Mouse (Mus musculus): ENCODE data around the gene Naip2.
A peak's percentile ranks its signal among the peaks of the same experiment; 100 is the strongest.
"Not testable (repeated sequence)": the region's sequence is repeated elsewhere in the genome, so short reads cannot be mapped to it uniquely, and the experiment has no call there.

Gene Naip2

DNA sequence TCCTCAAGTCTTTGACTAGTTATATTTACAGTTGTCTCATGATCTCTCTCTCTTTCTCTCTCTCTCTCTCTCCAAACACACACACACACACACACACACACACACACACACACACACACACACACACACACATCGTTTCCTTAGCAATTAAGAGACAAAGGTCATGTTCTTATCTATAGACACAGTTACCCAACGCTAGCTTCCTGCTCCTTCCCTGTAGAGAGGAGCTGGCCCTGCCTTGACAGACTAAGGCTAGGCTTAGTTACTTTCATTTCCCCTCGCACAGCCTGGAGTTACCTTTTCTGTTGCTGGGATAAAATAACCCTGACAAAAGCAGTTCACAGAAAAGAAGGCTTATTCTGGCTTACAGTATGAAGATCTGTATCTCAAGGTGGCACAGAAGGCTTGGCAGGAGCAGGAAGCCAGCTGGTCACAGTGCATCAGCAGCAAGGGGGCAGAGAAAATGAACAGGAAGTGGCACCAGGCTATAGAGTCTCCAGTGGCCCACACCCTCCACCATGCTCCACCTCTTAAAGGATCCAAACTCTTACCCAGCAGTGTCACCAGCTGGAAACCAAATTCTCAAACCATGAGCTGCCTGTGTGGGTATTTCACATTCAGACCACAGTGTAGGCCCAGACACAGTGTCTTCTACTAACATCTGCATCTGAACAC lies at the start of gene Naip2:
Gene Naip2, minus strand, starts transcription at position 434 of the 675 bp plus-strand sequence.
- not testable (repeated sequence) for DNase-seq (ENCODE audit: low spot score in 2 of 2)

DNA sequence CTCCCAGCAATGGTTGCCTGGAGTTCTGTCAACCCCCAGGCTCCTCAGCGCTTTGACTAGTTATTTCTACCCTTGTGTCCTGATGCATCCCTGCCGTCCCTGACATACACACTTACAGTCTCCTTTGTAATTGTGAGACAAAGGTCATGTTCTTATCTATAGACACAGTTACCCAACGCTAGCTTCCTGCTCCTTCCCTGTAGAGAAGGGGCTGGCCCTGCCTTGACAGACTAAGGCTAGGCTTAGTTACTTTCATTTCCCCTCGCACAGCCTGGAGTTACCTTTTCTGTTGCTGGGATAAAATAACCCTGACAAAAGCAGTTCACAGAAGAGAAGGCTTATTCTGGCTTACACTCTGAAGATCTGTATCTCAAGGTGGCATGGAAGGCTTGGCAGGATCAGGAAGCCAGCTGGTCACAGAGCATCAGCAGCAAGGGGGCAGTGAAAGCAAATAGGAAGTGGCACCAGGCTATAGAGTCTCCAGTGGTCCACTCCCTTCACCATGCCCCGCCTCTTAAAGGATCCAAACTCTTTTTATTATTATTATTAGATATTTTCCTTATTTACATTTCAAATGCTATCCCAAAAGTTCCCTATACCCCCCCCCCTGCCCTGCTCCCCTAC lies 45.1 kb upstream of the Naip2 start:
- DNase-seq (ENCODE audit: low spot score in 2 of 2) = not testable (repeated sequence)

DNA sequence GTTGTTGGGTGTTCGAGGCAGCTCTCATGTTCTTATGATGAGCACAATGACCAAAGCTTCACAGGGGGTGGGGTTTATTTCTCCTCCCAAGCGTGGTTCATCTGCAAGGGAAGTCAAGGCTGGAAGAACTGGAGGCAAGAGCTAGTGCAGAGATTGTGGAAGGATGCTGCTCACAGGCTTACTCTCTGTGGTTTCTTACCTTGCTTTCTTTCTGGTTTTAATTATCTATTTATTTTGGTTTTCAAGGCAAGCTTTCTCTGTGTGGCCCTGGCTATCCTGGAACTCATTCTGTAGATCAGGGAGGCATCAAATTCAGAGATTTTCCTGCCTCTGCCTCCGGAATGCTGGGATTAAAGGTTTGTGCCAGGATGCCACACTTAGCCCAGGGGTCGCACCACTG lies 44.3 kb upstream of the Naip2 start, which contains the start of gene Naip5:
Gene Naip5, minus strand, starts transcription at position 101 of the 400 bp plus-strand sequence.
- not testable (repeated sequence) for DNase-seq (ENCODE audit: low spot score in 2 of 2)

DNA sequence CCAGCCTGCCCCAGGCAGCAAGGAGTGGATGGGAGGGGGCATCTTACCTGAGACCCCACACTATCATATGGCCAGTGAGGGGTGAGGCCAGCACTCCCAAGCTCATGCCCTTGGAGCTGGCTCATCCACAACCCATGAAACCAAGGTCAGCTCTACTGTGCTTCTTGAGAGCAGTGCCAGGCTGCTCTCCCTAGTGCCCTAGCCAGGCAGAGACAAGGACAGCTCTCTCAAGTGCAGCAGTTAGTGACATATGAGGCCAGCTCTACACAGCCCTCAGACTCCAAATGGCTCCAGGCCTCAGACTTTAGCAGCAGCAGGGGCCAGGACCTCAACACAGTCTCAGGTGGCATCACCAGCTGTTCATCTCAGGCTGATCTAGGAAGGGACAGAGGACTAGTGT lies 41.8 kb upstream of the Naip2 start:
- no peak for DNase-seq (ENCODE audit: low spot score in 2 of 2)

GRCm38 (mm10) chr13:100213683-100214082 lies 11.8 kb upstream of the Naip2 start:
- not testable (repeated sequence) for DNase-seq (ENCODE audit: low spot score in 2 of 2)

GRCm38 (mm10) chr13:100210540-100210939 lies 8.6 kb upstream of the Naip2 start:
- DNase-seq (ENCODE audit: low spot score in 2 of 2) = no peak

GRCm38 (mm10) chr13:100203319-100203718 lies 1.4 kb upstream of the Naip2 start:
- DNase-seq (ENCODE audit: low spot score in 2 of 2) = no peak

- no peak for DNase-seq (ENCODE audit: low spot score in 2 of 2)
Observed at GRCm38 (mm10) chr13:100200778-100201177, 1.1 kb downstream of the Naip2 start.

DNA sequence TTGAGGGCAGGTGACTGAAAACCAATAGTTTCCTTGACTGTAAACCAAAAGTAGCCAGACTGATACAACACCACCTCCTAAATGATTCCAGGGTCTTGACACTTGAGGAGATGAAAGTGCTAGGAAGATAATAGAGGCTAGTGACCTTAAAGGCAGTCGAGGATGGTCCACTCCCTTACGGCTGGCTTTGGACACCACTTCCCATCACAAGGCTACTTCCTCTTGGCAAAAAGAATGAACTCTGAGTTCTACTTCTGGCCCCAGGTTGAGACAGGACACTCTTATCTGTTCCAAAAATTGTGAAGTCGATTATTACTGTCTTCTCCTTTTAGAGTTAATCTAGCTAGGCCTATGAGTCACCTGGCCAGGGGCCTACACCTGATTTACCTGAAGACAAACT lies 6.5 kb downstream of the Naip2 start:
- DNase-seq (ENCODE audit: low spot score in 2 of 2) = no peak

DNA sequence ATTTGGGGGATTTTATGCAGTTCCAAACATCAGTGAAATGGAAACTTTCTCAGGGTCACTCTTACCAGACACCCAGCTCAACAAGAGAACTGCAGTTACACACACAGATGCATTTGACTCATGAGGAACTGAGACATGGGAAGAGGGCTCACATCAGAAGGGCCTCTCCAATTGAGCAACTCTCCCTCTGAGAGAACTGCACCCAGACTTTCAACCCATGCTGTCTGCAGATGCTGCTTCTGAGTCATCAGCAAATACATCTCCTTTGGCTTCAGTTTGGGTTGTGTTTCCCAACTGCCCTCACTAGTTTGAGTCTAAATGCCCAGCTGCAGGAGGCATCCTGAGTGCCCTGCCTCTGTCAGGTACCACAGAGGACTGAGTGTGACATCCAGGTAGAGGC lies 18.8 kb downstream of the Naip2 start:
- DNase-seq (ENCODE audit: low spot score in 2 of 2) = not testable (repeated sequence)

GRCm38 (mm10) chr13:100174360-100174759 lies 27.5 kb downstream of the Naip2 start:
- DNase-seq (ENCODE audit: low spot score in 2 of 2) = not testable (repeated sequence)

DNA sequence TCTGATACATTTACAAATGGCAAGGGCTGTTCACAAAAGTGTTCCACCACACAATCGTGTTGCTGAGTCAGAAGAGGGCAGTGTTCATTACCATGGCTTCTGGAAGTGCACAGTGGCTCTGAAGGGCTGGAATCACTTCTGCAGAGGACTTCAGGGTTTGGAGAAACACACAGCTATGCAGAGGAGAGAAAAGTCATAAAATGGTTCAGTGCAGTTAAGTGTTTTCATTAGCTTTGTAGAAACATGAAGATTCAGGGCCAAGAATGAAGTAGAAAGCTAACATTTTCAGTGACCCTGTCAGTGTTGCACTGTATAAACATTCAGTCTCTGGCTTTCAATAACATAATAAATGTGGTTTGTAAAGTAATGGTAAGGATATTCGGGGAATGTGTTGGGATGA lies 35.5 kb downstream of the Naip2 start:
- DNase-seq (ENCODE audit: low spot score in 2 of 2) = not testable (repeated sequence)

DNA sequence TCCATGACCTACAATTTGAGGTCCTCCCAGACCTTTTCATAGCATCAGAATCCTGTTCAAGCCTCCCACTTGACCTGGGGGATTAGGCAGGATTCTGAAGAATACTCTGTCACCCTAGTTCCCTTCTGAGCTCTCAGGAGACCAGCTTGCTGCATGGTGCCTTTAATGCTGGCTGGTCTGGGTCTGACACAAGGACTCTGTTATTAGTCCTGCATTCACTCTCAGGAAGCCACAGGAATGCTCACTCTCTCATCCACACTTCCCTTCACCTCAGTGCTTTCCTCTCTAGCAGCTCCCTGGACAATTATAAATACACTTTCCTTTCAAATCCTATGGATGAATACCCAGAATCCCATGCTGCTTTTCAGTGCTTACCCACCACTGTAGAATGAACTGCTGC lies 39.4 kb downstream of the Naip2 start:
- DNase-seq (ENCODE audit: low spot score in 2 of 2) = not testable (repeated sequence)

GRCm38 (mm10) chr13:100161171-100161870 lies 40.6 kb downstream of the Naip2 start:
- DNase-seq (ENCODE audit: low spot score in 2 of 2) = not testable (repeated sequence)

- DNase-seq (ENCODE audit: low spot score in 2 of 2) = no peak
Observed at GRCm38 (mm10) chr13:100156624-100157023, 45.3 kb downstream of the Naip2 start.

DNA sequence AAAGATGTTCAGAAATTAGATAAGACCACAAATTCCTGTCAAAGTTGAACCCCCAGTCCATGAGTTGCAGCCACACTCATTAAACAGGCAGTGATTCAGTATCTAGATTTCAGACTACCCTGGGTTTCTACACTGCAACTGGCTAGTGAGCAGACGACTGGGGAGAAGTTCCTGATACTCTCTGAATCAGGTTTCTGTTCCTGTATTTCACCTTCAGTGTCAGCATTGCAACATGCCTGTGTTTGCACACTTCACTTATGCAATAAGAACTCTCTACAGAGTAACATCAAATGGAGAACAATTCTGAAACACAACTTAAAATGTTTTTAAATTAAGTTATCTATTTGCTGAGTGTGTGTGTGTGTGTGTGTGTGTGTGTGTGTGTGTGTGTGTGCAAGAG lies 49.2 kb downstream of the Naip2 start:
- no peak for DNase-seq (ENCODE audit: low spot score in 2 of 2)

DNA sequence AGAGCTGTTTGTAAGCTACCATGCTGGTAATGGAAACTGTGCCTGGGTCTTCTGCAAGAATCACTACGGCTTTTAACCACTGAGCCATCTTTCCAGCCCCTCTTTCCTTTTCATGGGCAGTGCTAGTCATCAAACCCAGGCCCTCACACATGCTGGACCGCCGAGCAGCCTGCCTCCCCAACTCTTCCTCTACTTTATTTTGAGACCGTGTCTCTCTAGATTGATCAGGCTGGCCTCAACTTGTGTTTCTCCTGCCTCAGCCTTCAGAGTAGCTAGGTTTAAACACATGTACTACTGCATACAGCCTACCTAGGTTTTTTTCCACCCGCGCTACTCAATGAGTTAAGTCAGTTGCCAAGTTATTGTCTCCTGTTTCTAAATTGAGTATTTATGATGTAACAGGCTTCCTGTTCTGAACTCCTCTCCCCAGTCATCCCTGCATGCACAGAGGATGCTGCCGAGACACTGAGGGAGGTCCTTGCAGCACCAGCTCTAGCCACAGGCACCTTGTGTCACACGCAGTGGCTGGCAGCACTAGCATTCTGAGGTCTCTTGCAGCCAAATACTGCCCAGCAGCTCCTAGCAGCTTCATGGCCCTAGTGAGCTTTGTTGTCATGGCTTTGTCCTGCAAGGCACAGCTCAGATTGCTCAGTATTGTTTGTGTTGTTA lies 60.1 kb downstream of the Naip2 start:
- no peak for DNase-seq (ENCODE audit: low spot score in 2 of 2)

- no peak for DNase-seq (ENCODE audit: low spot score in 2 of 2)
Observed at GRCm38 (mm10) chr13:100125258-100125643, 76.6 kb downstream of the Naip2 start.

GRCm38 (mm10) chr13:100124423-100125257 lies 77.3 kb downstream of the Naip2 start, which contains the start of gene Smn1:
Gene Smn1 (plus strand): TSS chr13:100124852.
- peak; percentile 90 to 94 for DNase-seq (ENCODE audit: low spot score in 2 of 2)

DNA sequence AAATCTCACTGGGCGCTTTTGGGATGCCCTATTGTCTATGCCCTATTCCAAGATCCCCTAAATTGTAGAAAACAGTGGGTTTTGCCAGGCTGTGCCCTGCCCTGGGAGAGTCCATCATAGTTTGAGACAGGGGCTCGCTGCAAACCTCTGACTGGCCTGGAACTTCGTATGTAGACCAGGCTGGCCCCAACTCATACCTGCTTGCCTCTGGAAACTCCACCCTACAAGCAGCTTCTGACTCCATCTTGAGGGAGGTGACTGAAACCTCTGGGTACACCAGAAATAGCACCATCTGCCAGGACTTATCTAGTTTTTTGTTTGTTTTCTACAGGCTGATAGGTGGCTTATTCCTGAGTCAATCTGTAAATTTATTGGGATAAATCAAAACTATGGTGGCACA lies 77.9 kb downstream of the Naip2 start:
- no peak for DNase-seq (ENCODE audit: low spot score in 2 of 2)

Measured in frontal cortex, postnatal 25 days (tissue).